Mouse (Mus musculus): Measurements from ENCODE around the gene Endou.

The Endou gene

DNA sequence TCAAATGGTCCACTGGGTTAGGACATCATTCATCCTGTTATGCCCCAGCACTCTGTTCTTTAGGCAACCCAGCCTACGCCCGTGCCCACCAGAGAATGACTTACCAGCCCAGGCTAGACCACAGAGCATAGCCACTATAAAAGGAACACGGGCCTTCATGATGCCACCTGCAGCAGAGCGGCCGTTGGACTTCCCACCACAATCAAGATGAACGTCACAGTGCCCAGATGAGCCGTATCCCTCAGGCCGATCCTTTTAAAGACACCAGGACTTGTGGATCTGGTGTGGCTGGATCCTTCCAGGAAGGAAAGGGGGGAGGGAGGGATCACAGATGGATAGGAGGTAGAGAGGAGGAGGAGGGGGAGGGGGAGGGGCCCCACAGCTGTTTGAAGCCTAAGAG lies at the start of gene Endou:
TSS of gene Endou (minus strand) at position 229 of the 400 bp plus-strand sequence.
- DNase-seq: no peak

- DNase-seq: no peak
Observed at GRCm38 (mm10) chr15:97780611-97781031, 49.5 kb upstream of the Endou start.

DNA sequence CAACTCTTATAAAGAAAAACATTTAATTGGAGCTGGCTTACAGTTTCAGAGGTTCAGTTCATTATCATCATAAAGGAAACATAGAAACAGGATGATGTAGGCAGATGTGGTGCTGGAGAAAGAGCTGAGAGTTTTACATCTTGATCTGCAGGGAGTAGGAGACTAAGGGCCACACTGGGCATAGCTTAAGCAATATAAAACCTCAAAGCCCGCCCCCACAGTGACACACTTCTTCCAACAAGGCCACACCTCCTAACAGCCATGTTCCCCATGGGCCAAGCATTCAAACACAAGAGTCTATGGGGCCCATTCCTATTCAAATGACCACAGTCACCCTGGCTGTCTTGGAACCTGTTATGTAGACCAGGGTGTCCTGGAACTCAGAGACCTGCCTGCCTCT lies 48.4 kb upstream of the Endou start:
- no peak for DNase-seq

GRCm38 (mm10) chr15:97778311-97779098 lies 47.4 kb upstream of the Endou start, which contains the start of gene Slc48a1:
Gene Slc48a1 (plus strand): TSS chr15:97778520.
- no peak for DNase-seq

- DNase-seq: no peak
Observed at GRCm38 (mm10) chr15:97776919-97777318, 45.8 kb upstream of the Endou start.

- DNase-seq: peak; percentile 49 to 77
Observed at GRCm38 (mm10) chr15:97776514-97776913, 45.4 kb upstream of the Endou start.

GRCm38 (mm10) chr15:97773961-97774370 lies 42.8 kb upstream of the Endou start:
- DNase-seq: no peak

GRCm38 (mm10) chr15:97773108-97773507 lies 42.0 kb upstream of the Endou start:
- DNase-seq: no peak

GRCm38 (mm10) chr15:97770280-97770679 lies 39.1 kb upstream of the Endou start:
- no peak for DNase-seq

GRCm38 (mm10) chr15:97768192-97768591 lies 37.1 kb upstream of the Endou start:
- DNase-seq: no peak

- peak; percentile 75 to 82 for DNase-seq
Observed at GRCm38 (mm10) chr15:97767280-97768186, 36.4 kb upstream of the Endou start, which contains the start of gene Rapgef3. Gene Rapgef3 (minus strand): TSS chr15:97767972.

- no peak for DNase-seq
Observed at GRCm38 (mm10) chr15:97766594-97767279, 35.6 kb upstream of the Endou start.

- DNase-seq: no peak
Observed at GRCm38 (mm10) chr15:97766194-97766593, 35.1 kb upstream of the Endou start.

GRCm38 (mm10) chr15:97765090-97765794 lies 34.1 kb upstream of the Endou start:
- DNase-seq: no peak

DNA sequence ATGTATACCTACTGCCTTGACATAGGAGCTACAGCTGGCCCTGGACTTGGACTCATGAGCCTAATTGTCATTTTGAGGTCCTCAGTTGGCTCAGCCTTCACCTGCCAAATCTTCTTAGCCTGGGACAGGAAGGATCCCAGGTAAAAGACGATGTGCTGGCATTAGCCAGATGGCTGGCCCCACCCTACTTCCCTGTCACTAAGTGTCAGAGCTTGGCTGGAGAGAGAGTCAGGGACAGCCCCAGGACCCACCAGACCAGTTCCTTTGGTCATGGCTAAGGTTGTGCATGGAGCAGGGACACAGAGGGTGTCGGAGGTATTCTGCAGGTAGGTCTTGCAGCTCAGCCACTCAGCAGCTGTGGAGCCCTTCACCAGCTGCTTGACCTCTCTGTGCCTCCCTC lies 33.4 kb upstream of the Endou start:
- no peak for DNase-seq

DNA sequence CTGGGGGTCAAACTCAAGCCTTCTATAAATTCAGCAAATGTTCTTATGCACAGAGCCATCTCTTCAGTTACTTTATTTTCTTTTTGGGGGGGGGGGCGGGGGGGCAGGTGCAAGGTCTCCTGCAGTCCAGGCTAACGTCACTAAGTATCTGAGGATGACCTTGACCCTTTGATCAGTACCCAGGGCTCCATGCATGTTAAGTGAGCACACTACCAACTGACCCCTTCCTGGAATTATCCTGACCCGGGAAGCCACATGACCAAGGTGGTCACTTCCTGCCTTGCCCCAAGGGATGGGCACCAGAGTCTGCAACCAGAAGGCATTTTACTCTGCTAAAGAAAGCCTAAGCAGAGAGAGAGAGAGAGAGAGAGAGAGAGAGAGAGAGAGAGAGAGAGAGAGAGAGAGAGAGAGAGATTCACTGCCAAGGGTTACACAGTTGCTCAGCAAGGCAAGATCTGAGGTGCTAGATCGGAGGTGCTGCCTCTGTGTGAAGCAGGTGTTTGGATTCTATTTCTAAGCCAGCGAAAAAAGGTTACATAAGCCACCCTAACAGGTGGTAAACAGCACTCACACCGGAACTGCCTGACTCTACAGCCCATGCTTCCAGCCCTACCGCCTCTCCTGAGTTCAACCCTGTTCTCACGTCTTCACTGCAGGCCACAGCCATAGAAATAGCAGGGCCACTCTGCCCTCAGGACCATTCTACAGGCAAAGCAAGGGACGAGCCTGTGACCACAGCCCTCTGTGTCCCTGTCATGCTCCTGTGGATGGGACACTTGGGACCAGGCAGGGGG lies 32.3 kb upstream of the Endou start:
- DNase-seq: no peak

DNA sequence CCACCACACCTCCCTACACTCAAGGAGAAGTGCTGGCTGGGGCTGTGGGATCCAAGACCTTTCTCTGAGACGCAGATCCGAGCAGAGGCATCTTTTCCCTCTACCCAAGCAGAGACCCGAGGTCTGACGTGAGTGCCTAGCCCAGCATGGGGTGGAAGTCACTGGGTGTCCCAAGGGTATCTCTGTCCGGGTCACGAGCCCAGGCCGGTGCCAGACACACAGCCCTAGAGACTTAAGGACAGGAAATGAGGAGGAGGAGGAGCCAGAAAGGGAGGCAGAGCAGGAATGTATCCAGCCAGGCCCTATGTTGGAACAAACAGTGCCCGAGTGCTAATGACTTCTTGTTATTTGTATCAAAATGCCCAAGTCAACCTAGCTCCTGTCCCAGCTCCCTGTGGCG lies 31.6 kb upstream of the Endou start:
- DNase-seq: no peak

DNA sequence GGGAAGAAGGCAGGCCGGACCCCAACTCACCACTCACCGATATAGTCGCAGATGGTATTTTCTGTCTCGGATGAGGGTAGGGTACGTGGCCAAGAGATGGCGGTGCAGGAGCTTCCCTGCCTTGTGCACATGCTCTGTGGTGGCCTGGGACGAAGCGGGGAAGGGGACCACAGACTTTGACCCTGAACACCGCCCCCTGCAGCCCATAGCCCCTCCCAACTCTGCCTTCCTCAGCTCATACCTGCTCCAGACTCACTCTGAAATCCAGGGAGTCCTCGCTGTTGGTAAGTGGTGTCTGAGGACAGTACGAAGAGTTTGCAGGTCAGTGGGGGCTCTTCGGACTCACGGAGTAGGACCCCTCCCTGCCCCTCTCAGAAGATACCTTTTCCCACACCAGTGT lies 30.3 kb upstream of the Endou start:
- DNase-seq: no peak

DNA sequence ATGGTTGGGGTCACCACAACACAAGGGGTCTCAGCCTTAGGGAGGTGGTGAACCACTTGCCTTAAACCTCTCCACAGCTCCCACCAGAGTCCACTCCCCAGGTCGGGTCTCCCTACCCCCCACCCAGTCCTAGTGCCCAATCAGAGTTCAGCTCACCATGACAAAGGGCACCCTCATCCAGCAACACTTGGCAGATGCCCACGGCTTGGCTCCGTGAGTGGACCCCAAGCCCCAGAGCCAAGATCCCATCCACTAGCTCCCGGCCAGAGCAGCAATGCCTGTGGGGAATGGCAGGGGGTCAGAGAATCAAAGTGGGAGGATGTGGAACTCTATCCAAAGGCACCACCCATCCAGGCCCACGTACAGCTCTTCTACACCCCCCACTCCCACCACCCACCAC lies 29.8 kb upstream of the Endou start:
- no peak for DNase-seq

DNA sequence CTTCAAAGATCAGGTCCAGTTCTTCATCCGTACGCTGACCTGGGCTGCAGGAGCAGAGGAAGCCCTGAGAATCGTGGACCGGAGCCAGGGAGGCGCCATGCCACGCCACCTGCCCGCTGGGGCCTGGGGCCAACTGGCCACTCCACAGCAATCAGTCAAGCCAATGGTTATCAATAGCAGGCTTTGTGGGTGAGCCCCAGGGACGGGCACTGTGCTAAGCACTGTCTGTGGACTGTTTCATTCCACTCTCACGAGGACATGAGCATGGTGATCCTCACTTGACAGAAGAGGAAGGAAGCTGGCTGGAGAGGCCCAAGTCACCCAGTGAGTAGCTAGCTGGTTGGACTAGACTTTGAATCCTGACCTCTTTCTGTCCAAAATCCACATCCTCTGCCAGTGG lies 28.9 kb upstream of the Endou start:
- no peak for DNase-seq

DNA sequence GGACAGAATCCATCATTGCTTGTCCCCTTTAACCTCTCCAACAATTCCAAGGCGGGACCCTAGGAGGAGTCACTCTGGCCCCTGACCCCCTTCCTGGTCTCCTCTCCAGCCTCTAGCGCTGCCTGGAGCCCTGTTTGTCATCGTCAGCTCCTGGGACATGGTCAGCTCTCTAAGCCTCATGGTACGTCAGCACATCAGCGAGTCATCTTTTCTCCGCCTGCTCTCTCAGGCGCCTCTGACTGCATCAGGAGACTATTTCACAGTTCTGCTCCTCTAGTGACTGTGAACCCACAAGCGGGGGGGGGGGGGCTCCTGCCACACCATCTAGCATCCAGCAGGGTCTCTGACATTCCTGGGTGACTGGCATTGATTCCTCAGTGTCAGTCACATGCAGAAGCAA lies 24.2 kb upstream of the Endou start:
- DNase-seq: no peak

DNA sequence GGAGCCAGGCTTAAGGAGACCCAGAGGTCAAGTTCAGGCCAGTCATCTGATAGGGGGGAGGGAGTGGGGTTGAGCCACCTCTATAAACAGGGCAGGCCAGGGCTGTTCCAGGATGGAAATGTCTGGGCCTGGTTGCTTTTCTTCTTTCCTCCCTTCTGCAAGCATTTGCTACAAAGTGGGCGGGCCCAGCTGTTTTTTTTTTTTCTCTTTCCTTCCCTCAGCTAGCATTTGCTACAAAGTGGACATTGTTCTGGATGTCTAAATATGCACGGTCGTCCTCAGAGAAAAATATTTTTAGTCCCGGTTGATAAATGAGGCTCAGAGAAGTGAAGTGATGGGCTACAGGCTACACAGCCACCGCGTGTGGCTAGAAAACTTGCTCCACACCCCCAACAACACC lies 23.3 kb upstream of the Endou start:
- DNase-seq: no peak

Measured in spleen, adult 18-20 months (tissue).